Mouse (Mus musculus): ENCODE measurements around the gene Krcc1. TPM values are rescaled to one million over a fixed set of nuclear protein-coding genes. Genes with fewer than 3 reads are reported as not detected.

Gene Krcc1
- polyA plus RNA-seq, 1 experiment from 2014 or later = 23.4 TPM

Small RNA genes lying within 50 kb of the gene (microRNA-seq; reads per million reads assigned to microRNA genes)
- 27.1 reads per million, percentile 35 among the genes with 10 or more reads in this experiment for gene Mir8112

Other genes with a start within 250 kb of the Krcc1 start
- gene Thnsl2, start 127.2 kb upstream of the Krcc1 start, polyA plus RNA-seq (2016; fragmentation: Nextera tagmentation; extraction: Ambion mirVana) = 6.4 TPM in 2 replicates
- gene Fabp1, start 71.8 kb upstream of the Krcc1 start, polyA plus RNA-seq (2016; fragmentation: Nextera tagmentation; extraction: Ambion mirVana) = 109 and 117 TPM in 2 replicates
- 0.17 and 0.23 TPM in 2 replicates for gene Smyd1, start 50.6 kb downstream of the Krcc1 start, polyA plus RNA-seq (2016; fragmentation: Nextera tagmentation; extraction: Ambion mirVana)
- gene Cd8b1, start 51.1 kb downstream of the Krcc1 start, polyA plus RNA-seq (2016; fragmentation: Nextera tagmentation; extraction: Ambion mirVana) = not detected in 2 replicates
- gene Cd8a, start 101.8 kb downstream of the Krcc1 start, polyA plus RNA-seq (2016; fragmentation: Nextera tagmentation; extraction: Ambion mirVana) = not detected in 2 replicates
- gene Rmnd5a, start 169.0 kb downstream of the Krcc1 start, polyA plus RNA-seq (2016; fragmentation: Nextera tagmentation; extraction: Ambion mirVana) = 11.6 and 12.3 TPM in 2 replicates
- 11.0 and 11.2 TPM in 2 replicates for gene Rnf103, start 222.2 kb downstream of the Krcc1 start, polyA plus RNA-seq (2016; fragmentation: Nextera tagmentation; extraction: Ambion mirVana)

Data from liver, embryonic 12.5 days (tissue).